Comparison of ENCODE assay signal across 14 mouse cellular contexts in the genomic region with DNA sequence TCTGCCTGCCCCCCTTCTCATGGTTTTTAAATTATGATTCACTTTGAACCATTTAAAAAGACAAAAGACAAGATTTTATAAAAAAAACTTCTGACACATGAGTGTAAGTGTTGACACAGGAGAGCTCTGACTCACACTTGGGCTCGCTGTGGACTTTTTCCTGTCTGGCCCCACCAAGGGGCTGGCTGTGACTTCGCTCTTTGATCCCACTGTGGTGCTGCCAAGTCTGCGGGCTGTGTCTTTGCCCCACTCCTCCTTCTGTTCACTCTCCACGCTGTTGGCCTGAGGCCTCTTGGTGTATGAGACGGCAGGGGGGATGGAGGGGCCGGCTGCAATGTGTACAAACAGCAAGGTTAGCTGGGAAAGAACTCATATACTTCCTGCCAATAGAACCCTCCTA. TPM values are rescaled to one million over a fixed set of nuclear protein-coding genes. Genes with fewer than 3 reads are reported as not detected.
A peak's percentile ranks its signal among the peaks of the same experiment; 100 is the strongest.
DNase-seq lines count a peak whose midpoint lies in the region; ATAC-seq and TF ChIP-seq lines count a peak whose summit lies in the region.
"Had no signal": no experiment of that assay in that cellular context is flagged by ENCODE, and none has a peak within 500 bp of the region (broad histone marks: within the 10 kb centered on the region; RNA-seq: fewer than 3 reads in every experiment).

No protein-coding gene starts in this region.

- H3K36me3 ChIP-seq in forebrain, postnatal 0 days (ENCODE audit: insufficient read depth), result peaks cover 75% of the 10 kb centered on the region
- peaks cover 48% of the 10 kb centered on the region for H3K36me3 ChIP-seq in forebrain, embryonic 15.5 days
- no peaks in the 10 kb centered on the region for H3K36me3 ChIP-seq in kidney, adult 2 months (ENCODE audit: control insufficient read depth, insufficient read depth, low read length)
- peaks cover 24% of the 10 kb centered on the region for H3K36me3 ChIP-seq in kidney, embryonic 15.5 days
- H3K36me3 ChIP-seq: liver, embryonic 13.5 days; stomach, embryonic 15.5 days had no signal

- WGBS in forebrain, postnatal 0 days, result 46% methylated on average over 6 of the region's 6 CpGs
- 65% methylated on average over 6 of the region's 6 CpGs for WGBS in forebrain, embryonic 15.5 days
- WGBS in kidney, adult 2 months, result 45% methylated on average over 6 of the region's 6 CpGs
- 73% methylated on average over 6 of the region's 6 CpGs for WGBS in kidney, embryonic 15.5 days

- no peaks in the 10 kb centered on the region for H3K4me1 ChIP-seq in forebrain, postnatal 0 days (ENCODE audit: insufficient read depth)
- peaks cover 5% of the 10 kb centered on the region for H3K4me1 ChIP-seq in forebrain, embryonic 15.5 days
- no peaks in the 10 kb centered on the region for H3K4me1 ChIP-seq in kidney, adult 2 months (ENCODE audit: control insufficient read depth, insufficient read depth, low read length)
- H3K4me1 ChIP-seq in kidney, embryonic 15.5 days, result no peaks in the 10 kb centered on the region
- H3K4me1 ChIP-seq: liver, embryonic 13.5 days; stomach, embryonic 15.5 days had no signal

- no peak overlapping the region for H3K9ac ChIP-seq in forebrain, postnatal 0 days
- H3K9ac ChIP-seq in forebrain, embryonic 15.5 days (replicated peaks), result no peak overlapping the region
- no peak overlapping the region for H3K9ac ChIP-seq in kidney, embryonic 15.5 days
- H3K9ac ChIP-seq: forebrain, embryonic 13.5 days; liver, embryonic 13.5 days; stomach, embryonic 15.5 days had no signal

- TF ChIP-seq CTCF in forebrain, postnatal 0 days (IDR thresholded peaks at IDR 0.05; ENCODE audit: low read depth), result no peak
- TF ChIP-seq CTCF in kidney, adult 2 months (conservative IDR thresholded peaks at IDR 0.05; ENCODE audit: insufficient read depth, insufficient read length, low read depth, low read length), result no peak

- H3K27ac ChIP-seq in forebrain, postnatal 0 days (ENCODE audit: low read depth, low read length), result no peak overlapping the region
- H3K27ac ChIP-seq in forebrain, embryonic 15.5 days (replicated peaks), result no peak overlapping the region
- no peak overlapping the region; the same call in 1 of the 2 replicates for H3K27ac ChIP-seq in kidney, adult 2 months (ENCODE audit: insufficient read depth, low read depth, low read length)
- H3K27ac ChIP-seq in kidney, embryonic 15.5 days, result no peak overlapping the region
- H3K27ac ChIP-seq: forebrain, embryonic 13.5 days; left cerebral cortex, adult 2 months; liver, embryonic 13.5 days; stomach, embryonic 15.5 days had no signal

- TF ChIP-seq POLR2A in kidney, adult 2 months (IDR thresholded peaks at IDR 0.05; ENCODE audit: low read depth, low read length), result no peak

- H3K9me3 ChIP-seq in forebrain, postnatal 0 days (ENCODE audit: low read length), result no peaks in the 10 kb centered on the region
- H3K9me3 ChIP-seq in forebrain, embryonic 15.5 days, result no peaks in the 10 kb centered on the region
- no peaks in the 10 kb centered on the region for H3K9me3 ChIP-seq in kidney, embryonic 15.5 days (replicated peaks)
- H3K9me3 ChIP-seq: forebrain, embryonic 13.5 days; liver, embryonic 13.5 days; stomach, embryonic 15.5 days had no signal

- no peak overlapping the region for H3K4me3 ChIP-seq in forebrain, postnatal 0 days (ENCODE audit: low read depth, low read length)
- no peak overlapping the region for H3K4me3 ChIP-seq in forebrain, embryonic 15.5 days
- no peak overlapping the region for H3K4me3 ChIP-seq in kidney, adult 2 months (ENCODE audit: insufficient read depth, low read depth, low read length)
- H3K4me3 ChIP-seq in kidney, embryonic 15.5 days (replicated peaks), result no peak overlapping the region
- H3K4me3 ChIP-seq: forebrain, embryonic 13.5 days; left cerebral cortex, adult 2 months; liver, embryonic 13.5 days; stomach, embryonic 15.5 days had no signal

- no peaks in the 10 kb centered on the region for H3K27me3 ChIP-seq in forebrain, postnatal 0 days (ENCODE audit: insufficient read depth, low read length)
- H3K27me3 ChIP-seq in forebrain, embryonic 15.5 days, result no peaks in the 10 kb centered on the region
- H3K27me3 ChIP-seq in kidney, adult 2 months (replicated peaks; ENCODE audit: control insufficient read depth, insufficient read depth, low read length), result no peaks in the 10 kb centered on the region
- H3K27me3 ChIP-seq in kidney, embryonic 15.5 days, result no peaks in the 10 kb centered on the region
- H3K27me3 ChIP-seq: forebrain, embryonic 13.5 days; liver, embryonic 13.5 days; stomach, embryonic 15.5 days had no signal

- H3K4me2 ChIP-seq in forebrain, postnatal 0 days (ENCODE audit: low read depth), result no peak overlapping the region
- no peak overlapping the region for H3K4me2 ChIP-seq in forebrain, embryonic 15.5 days (replicated peaks)
- H3K4me2 ChIP-seq in kidney, embryonic 15.5 days, result no peak overlapping the region
- H3K4me2 ChIP-seq: forebrain, embryonic 13.5 days; liver, embryonic 13.5 days; stomach, embryonic 15.5 days had no signal

- ATAC-seq in forebrain, postnatal 0 days, result peak; percentile 76
- no peak for ATAC-seq in forebrain, embryonic 15.5 days (replicated peaks)
- no peak for ATAC-seq in kidney, embryonic 15.5 days (replicated peaks; ENCODE audit: low FRiP score)
- no peak for ATAC-seq in cerebellum, adult (ENCODE audit: insufficient number of reproducible peaks, low FRiP score, low TSS enrichment)
- ATAC-seq: forebrain, embryonic 13.5 days had no signal

- DNase-seq in forebrain, postnatal 0 days, result no peak
- DNase-seq in kidney, adult 2 months, result peak; percentile 80
- DNase-seq in 3T3-L1 (ENCODE audit: low read depth, low spot score), result peak; percentile 63
- peak; percentile 62 to 70 for DNase-seq in kidney, adult 8-10 months
- DNase-seq in right cerebral cortex, postnatal 4 days, result no peak
- DNase-seq: cerebellum, postnatal 25 days; liver, embryonic 13.5 days had no signal

RNA-seq across cellular contexts. Expression of a gene that starts 28.8 kb away (rescaled TPM):
- total RNA-seq in forebrain, postnatal 0 days (2014; rRNA removed), result 9.5 and 10.7 TPM in 2 replicates
- polyA plus RNA-seq in forebrain, postnatal 0 days (2015; fragmentation: Nextera tagmentation; extraction: Ambion mirVana), result 0.94 and 1.2 TPM in 2 replicates
- 0.77 and 1.2 TPM in 2 replicates for polyA plus RNA-seq in forebrain, embryonic 15.5 days (2015; fragmentation: Nextera tagmentation; extraction: Ambion mirVana)
- polyA plus RNA-seq in kidney, adult 2 months (2012; rRNA removed), result 83.3 and 113 TPM in 2 replicates
- 2.3 and 2.7 TPM in 2 replicates for polyA plus RNA-seq in kidney, embryonic 15.5 days (2015; fragmentation: Nextera tagmentation; extraction: Ambion mirVana)
- total RNA-seq: megakaryocyte-erythroid progenitor cell, adult 5-6 weeks had no signal

Comparison
In these comparisons a context has a peak if more than half of its experiments do, and no peak if none do; other contexts are left out.
1. RNA of a gene that starts 28.8 kb away (polyA plus RNA-seq): 83.3 to 113 TPM in kidney, adult 2 months; 2.3 to 2.7 TPM in kidney, embryonic 15.5 days, 0.77 to 1.2 TPM in forebrain, embryonic 15.5 days and 0.94 to 1.2 TPM in forebrain, postnatal 0 days; every median in the first group is over 10 times any median in the second.
2. DNase-seq: peak in kidney, adult 2 months (single experiment), 3T3-L1 (single experiment) and kidney, adult 8-10 months (2 of 2); none in forebrain, postnatal 0 days (single experiment) and right cerebral cortex, postnatal 4 days (single experiment).